ENCODE assay signal across 17 mouse cellular contexts in the genomic region with DNA sequence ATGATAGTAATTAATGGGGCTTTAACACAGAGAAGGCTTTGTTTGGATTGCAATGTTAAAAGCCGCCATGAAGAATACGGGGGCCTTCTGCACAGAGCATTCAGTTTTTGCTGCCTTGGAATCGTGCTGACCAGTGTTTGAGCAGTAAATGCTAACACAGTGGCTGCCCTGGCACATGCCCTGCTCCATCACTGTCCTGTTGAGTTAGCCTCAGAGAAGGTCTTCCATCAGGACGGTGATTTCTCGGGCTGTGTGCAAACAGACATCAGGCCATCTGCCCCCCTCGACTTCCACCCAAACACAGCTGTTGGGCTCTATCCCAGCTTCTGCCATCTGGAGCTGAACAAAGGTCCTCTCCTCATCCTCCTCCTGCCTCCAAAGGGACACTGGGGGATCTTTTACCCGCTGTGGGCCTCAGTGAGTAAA.
DNase-seq lines count a peak whose midpoint lies in the region; ATAC-seq and TF ChIP-seq lines count a peak whose summit lies in the region.
"Had no signal": no experiment of that assay in that cellular context is flagged by ENCODE, and none has a peak within 500 bp of the region (broad histone marks: within the 10 kb centered on the region; RNA-seq: fewer than 3 reads in every experiment).

No protein-coding gene starts in this region.

- peak overlapping the region; percentile 53; the same call in 1 of the 2 replicates for H3K27ac ChIP-seq in forebrain, embryonic 15.5 days (replicated peaks)
- H3K27ac ChIP-seq: embryonic facial prominence, embryonic 12.5 days; heart, embryonic 10.5 days; limb, embryonic 10.5 days; liver, embryonic 15.5 days; macrophage had no signal

- peak; percentile 67 for ATAC-seq in forebrain, embryonic 15.5 days (replicated peaks)
- ATAC-seq: intestine, embryonic 16.5 days had no signal

- no peaks in the 10 kb centered on the region for H3K9me3 ChIP-seq in forebrain, embryonic 15.5 days
- H3K9me3 ChIP-seq: embryonic facial prominence, embryonic 12.5 days; heart, embryonic 10.5 days; limb, embryonic 10.5 days; liver, embryonic 15.5 days had no signal

- H3K4me3 ChIP-seq in forebrain, embryonic 15.5 days = no peak overlapping the region
- H3K4me3 ChIP-seq: embryonic facial prominence, embryonic 12.5 days; heart, embryonic 10.5 days; limb, embryonic 10.5 days; liver, embryonic 15.5 days had no signal

- H3K27me3 ChIP-seq in forebrain, embryonic 15.5 days = no peaks in the 10 kb centered on the region
- H3K27me3 ChIP-seq: CH12.LX; embryonic facial prominence, embryonic 12.5 days; liver, embryonic 15.5 days had no signal

- no peak for TF ChIP-seq POLR2A in brain, embryonic 14.5 days (IDR thresholded peaks at IDR 0.05; ENCODE audit: borderline replicate concordance, extremely low read depth, insufficient read depth, insufficient read length, poor library complexity, severe bottlenecking)

- no peak for TF ChIP-seq CTCF in brain, embryonic 14.5 days (IDR thresholded peaks at IDR 0.05; ENCODE audit: borderline replicate concordance, extremely low read depth, insufficient read depth, insufficient read length)

- H3K9ac ChIP-seq in forebrain, embryonic 15.5 days (replicated peaks) = no peak overlapping the region
- H3K9ac ChIP-seq: embryonic facial prominence, embryonic 12.5 days; liver, embryonic 15.5 days had no signal

- peaks cover 6% of the 10 kb centered on the region; the same call in 1 of the 2 replicates for H3K4me1 ChIP-seq in forebrain, embryonic 15.5 days
- H3K4me1 ChIP-seq: embryonic facial prominence, embryonic 12.5 days; heart, embryonic 10.5 days; limb, embryonic 10.5 days; liver, embryonic 15.5 days had no signal

- WGBS in forebrain, embryonic 15.5 days = 15% methylated on average over 7 of the region's 7 CpGs

- no peak overlapping the region for H3K4me2 ChIP-seq in forebrain, embryonic 15.5 days (replicated peaks)
- H3K4me2 ChIP-seq: embryonic facial prominence, embryonic 12.5 days; liver, embryonic 15.5 days had no signal

- peak; percentile 77 for DNase-seq in Muller cell, postnatal 12 days (ENCODE audit: inconsistent ontology term)
- peak; percentile 67 for DNase-seq in brain, embryonic 14.5 days (ENCODE audit: low read depth)
- peak; percentile 26 for DNase-seq in neural tube, embryonic 10.5 days (ENCODE audit: extremely low spot score, low spot score)
- DNase-seq in kidney, adult 8-10 months = no peak
- no peak for DNase-seq in urinary bladder, adult 2 months (ENCODE audit: low spot score)
- no peak for DNase-seq in spleen, adult 18-20 months
- DNase-seq: adrenal gland, postnatal 10 days; cerebellum, adult 11 months; thymus, postnatal 36 days had no signal

- no peaks in the 10 kb centered on the region for H3K36me3 ChIP-seq in forebrain, embryonic 15.5 days
- H3K36me3 ChIP-seq: embryonic facial prominence, embryonic 12.5 days; heart, embryonic 10.5 days; limb, embryonic 10.5 days; liver, embryonic 15.5 days had no signal

Comparison
In these comparisons a context has a peak if more than half of its experiments do, and no peak if none do; other contexts are left out.
1. DNase-seq: peak in Muller cell, postnatal 12 days (single experiment), brain, embryonic 14.5 days (single experiment) and neural tube, embryonic 10.5 days (single experiment); none in kidney, adult 8-10 months (0 of 2), urinary bladder, adult 2 months (single experiment) and spleen, adult 18-20 months (0 of 2).